Mouse (Mus musculus) cerebellum, adult 2 months (tissue): ENCODE data around the gene Metrn.

Experiments used
- CTCF ChIP-seq: fragments of 200-500 bp; IDR thresholded peaks from 2 replicates; pipeline ENCODE4 v1.5.1; 2011; ENCODE audit warnings: low read depth, mild to moderate bottlenecking, control low read depth, low read length, moderate library complexity, borderline replicate concordance; ENCODE audit not compliant: insufficient read depth
- POLR2A ChIP-seq: fragments of 200-500 bp; IDR thresholded peaks from 2 replicates; pipeline ENCODE4 v1.6.1; 2011; ENCODE audit warnings: low read length, control low read depth, borderline replicate concordance; ENCODE audit not compliant: insufficient read depth

DNA sequence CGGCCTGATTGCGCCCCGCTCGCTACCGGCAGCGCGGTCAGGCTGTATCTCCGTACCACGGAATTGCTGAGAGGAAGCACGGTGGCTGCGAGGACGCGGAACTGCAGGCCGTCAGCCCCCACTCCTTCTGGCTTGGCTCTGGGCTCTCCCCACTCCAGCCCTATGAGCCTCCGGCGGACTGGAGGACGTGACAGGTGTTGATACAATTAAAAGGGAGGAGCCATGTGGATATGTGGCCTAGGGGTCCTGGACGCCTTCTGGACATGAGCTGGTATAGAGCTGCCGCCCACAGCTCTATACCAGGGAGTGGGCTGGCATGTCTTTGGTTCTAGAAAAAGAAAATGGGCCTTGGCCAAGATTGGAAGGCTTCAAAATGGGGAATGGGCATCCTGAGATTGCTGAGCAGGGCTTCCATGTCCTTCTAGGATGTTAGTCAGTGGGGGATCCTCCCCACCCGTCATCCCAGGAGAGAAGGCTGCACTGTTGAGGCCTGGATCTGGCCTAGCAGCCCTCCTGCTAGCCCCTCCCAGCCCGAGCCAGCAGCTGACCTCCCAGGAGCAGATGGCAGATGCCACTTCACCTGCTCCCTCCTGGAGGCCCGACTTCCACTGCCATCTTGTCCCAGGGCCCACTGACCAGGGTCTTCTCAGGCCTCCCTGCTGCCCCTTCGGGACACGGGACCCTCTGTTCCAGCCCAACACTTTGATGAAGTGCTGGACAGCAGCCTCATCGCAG, 12.8 kb upstream of the Metrn start:
- TF ChIP-seq CTCF (no peak), POLR2A (0 out of 2 replicates have a peak, but pooled peaks have one; percentile 11)
